Mouse (Mus musculus) neural tube, embryonic 15.5 days (tissue): ENCODE results near the gene Sept5. TPM values are rescaled to one million over a fixed set of nuclear protein-coding genes. Genes with fewer than 3 reads are reported as not detected.

ENCODE experiments used
- ATAC-seq: fragments of 200-750 bp; cut with Nextera tagmentation; 2 replicates; pipeline ENCODE4 v1.8.0; 2017; ENCODE audit warnings: mild to moderate bottlenecking, moderate TSS enrichment, moderate library complexity; ENCODE audit not compliant: low FRiP score
- H3K27ac ChIP-seq: fragments of 300-500 bp; sonication (generic); replicated peaks from 2 replicates; pipeline ENCODE4 v1.5.1; 2015; ENCODE audit warnings: mild to moderate bottlenecking, inconsistent platforms
- H3K27me3 ChIP-seq: fragments of 300-500 bp; sonication (generic); replicated peaks from 2 replicates; pipeline ENCODE4 v1.6.1; 2015; ENCODE audit warnings: inconsistent platforms
- H3K36me3 ChIP-seq: fragments of 300-500 bp; sonication (generic); 2 replicates; pipeline ENCODE4 v1.6.1; 2015; ENCODE audit warnings: inconsistent platforms
- H3K4me1 ChIP-seq: fragments of 300-500 bp; sonication (generic); 2 replicates; pipeline ENCODE4 v1.6.1; 2015; ENCODE audit warnings: inconsistent platforms
- H3K4me2 ChIP-seq: fragments of 300-500 bp; sonication (generic); 2 replicates; pipeline ENCODE4 v1.6.1; 2015; ENCODE audit warnings: inconsistent platforms, mild to moderate bottlenecking, moderate library complexity
- H3K4me3 ChIP-seq: fragments of 300-500 bp; sonication (generic); replicated peaks from 2 replicates; pipeline ENCODE4 v1.5.1; 2015; ENCODE audit warnings: mild to moderate bottlenecking, inconsistent platforms
- H3K9ac ChIP-seq: fragments of 300-500 bp; sonication (generic); replicated peaks from 2 replicates; pipeline ENCODE4 v1.6.1; 2015; ENCODE audit warnings: mild to moderate bottlenecking, inconsistent platforms
- H3K9me3 ChIP-seq: fragments of 300-500 bp; sonication (generic); replicated peaks from 2 replicates; pipeline ENCODE4 v1.6.1; 2016; ENCODE audit warnings: inconsistent platforms
- WGBS: fragments of 180-500 bp; shearing (Covaris S2); methylation state at CpG from one replicate; pipeline ENCODE4 v1.1.7; 2015; ENCODE audit warnings: mixed read lengths; 5-methylcytosine and 5-hydroxymethylcytosine counted together
- polyA plus RNA-seq: library from polyadenylated mRNA; unstranded; fragments of >200 nt; fragmentation: Nextera tagmentation; extraction: Ambion mirVana; gene quantifications from 2 replicates; pipeline ENCODE4 v1.2.1, GENCODE M21; 2015

The Sept5 gene
- 185 and 216 TPM in 2 replicates for polyA plus RNA-seq

DNA sequence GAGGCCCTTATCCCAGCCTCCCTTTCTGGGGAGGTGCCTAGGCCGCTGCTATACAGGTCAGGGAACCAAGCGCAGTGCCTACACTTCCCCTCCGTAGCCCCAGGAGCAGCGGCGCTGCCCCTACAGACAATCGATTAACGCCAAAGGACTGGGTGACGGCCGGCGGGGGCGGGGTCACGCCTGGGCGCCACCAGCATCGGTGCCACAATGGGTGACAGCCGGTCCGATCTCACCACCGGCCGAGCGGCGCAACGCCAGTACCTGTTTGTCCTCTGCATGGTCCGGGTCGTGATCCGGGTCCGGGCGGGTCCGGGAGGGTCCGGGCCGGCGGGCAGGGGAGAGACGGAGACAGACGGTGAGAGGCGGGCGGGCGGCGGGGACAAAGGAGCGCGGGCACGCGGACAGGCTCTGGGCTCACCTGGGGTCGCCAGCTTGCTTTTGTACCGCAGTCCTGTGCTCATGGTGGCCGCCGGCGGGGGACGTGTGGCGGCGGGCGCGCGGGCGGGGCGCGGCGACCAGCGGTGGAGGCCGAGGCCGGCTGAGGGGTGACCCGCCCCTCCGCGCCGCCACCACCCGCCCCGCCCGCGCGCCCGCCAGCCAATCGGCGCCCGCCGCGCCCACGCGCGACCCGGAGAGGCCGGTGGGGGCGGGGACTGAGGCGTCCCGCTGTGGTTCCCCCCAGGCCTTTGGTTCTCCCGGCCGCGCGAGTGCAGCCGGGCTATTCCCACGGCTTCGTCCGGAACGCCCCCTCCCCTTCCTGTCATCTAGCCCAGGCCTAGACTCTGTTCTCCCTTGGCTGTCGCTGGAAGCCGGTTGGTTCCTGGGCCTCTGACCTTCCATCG, at the start of gene Sept5:
TSS of gene Sept5 (minus strand) at position 565 of the 842 bp plus-strand sequence.
- Histone ChIP-seq H3K4me3 (peak within 1 kb of the TSS; percentile 85), H3K9me3 (no peaks in the 10 kb centered on the region), H3K9ac (peak within 1 kb of the TSS; percentile 98), H3K27me3 (peaks cover 17% of the 10 kb centered on the region), H3K4me2 (peak within 1 kb of the TSS; percentile 92), H3K27ac (peak within 1 kb of the TSS; percentile 87), H3K36me3 (peaks cover 5% of the 10 kb centered on the region), H3K4me1 (peaks cover 43% of the 10 kb centered on the region)
- under 1% methylated on average over 82 of the region's 93 CpGs for WGBS
- peak; percentile 79 for ATAC-seq

DNA sequence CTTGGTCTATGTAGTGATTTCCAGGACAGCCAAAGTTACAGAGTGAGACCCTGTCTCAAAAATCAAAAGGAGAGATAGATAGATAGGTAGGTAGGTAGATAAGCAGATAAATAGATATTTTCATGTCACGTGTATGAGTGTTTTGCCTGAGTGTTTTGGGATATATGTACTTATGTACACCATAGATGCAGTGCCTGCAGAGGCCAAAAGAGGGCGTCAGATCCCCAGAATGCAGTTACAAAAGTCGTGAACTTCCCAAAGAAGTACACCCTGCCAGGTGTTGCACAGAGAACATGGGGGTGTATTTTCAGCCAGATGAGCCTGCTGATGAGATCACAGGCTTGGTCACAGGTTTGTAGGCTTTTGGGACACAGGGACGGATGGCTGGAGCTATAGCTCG, 49.4 kb upstream of the Sept5 start:
- H3K4me2 ChIP-seq, result no peak overlapping the region
- H3K9me3 ChIP-seq, result no peaks in the 10 kb centered on the region
- no peak for ATAC-seq
- no peak overlapping the region for H3K4me3 ChIP-seq
- no peak overlapping the region for H3K9ac ChIP-seq
- 51% methylated on average over 5 of the region's 5 CpGs for WGBS
- H3K27me3 ChIP-seq, result no peaks in the 10 kb centered on the region
- H3K36me3 ChIP-seq, result no peaks in the 10 kb centered on the region
- H3K4me1 ChIP-seq, result no peaks in the 10 kb centered on the region
- H3K27ac ChIP-seq, result no peak overlapping the region

DNA sequence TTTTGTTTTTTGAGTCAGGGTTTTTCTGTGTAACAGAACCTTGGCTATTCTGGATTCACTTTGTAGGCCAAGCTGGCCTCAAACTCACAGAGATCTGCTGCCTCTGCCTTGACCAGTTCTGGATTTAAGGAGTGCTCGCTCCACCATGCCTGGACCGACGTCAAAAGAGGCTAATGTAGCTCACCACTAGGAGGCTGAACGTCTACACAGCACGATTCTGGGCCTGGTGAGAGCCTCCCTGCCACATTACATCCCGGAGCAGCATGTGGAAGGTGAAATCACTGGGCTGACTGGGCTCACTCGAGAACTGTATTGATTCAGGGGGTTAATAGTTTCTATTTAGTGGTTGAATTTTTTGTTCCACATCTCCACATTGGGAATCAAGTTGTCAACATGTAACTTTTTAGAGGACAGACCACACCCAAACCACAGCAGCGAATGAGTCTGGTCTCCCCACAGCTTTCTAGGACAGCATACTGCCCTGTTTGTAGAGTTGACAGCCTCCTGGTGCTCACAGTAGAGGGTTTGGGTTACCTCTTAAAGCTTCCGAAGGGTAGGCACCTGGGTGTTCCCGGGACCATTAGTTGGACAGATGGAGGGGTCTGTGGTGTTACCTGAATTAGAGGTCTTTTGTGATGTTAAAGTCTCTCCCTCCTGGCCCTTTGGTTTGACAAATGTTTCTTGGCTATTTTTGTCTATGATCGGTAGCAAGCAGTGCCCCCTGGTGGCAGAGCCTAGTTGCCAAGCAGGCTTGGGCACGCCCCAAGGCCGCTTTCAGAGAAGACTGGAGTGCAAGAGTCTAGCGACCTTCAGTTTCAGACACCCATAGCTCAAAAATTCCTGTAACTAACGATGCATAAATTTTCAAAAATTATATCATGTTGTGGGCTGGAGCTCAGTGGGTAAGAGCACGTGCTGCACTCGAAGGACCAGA, 48.3 kb upstream of the Sept5 start:
- WGBS, result 37% methylated on average over 17 of the region's 17 CpGs
- H3K27me3 ChIP-seq, result no peaks in the 10 kb centered on the region
- H3K9ac ChIP-seq, result no peak overlapping the region
- no peak overlapping the region for H3K4me2 ChIP-seq
- no peaks in the 10 kb centered on the region for H3K4me1 ChIP-seq
- no peak for ATAC-seq
- H3K36me3 ChIP-seq, result no peaks in the 10 kb centered on the region
- H3K9me3 ChIP-seq, result no peaks in the 10 kb centered on the region
- H3K4me3 ChIP-seq, result no peak overlapping the region
- no peak overlapping the region for H3K27ac ChIP-seq

DNA sequence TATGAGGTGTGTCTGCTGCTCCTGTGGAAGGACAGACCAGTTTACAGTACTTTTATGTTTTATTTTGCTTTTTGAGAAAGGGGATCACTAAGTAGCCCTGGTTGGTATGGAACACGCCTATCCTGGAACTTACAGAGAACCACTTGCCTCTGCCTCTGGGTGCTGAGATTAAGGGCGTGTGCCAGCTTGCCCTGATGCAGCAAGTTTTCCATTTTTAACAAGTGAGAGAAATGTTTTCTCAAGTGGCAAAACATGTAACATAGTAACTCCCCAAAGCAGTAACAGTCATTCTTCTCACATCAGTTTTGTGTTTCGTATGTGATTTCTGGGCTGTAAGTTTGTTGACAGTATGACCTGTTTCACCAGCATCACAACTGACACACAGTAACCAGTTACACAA, 43.3 kb upstream of the Sept5 start:
- no peak for ATAC-seq
- Histone ChIP-seq H3K27me3 (no peaks in the 10 kb centered on the region), H3K4me1 (no peaks in the 10 kb centered on the region), H3K36me3 (no peaks in the 10 kb centered on the region), H3K4me3 (no peak overlapping the region), H3K9ac (no peak overlapping the region), H3K9me3 (no peaks in the 10 kb centered on the region), H3K27ac (no peak overlapping the region), H3K4me2 (no peak overlapping the region)
- 89% methylated on average over 3 of the region's 3 CpGs for WGBS

DNA sequence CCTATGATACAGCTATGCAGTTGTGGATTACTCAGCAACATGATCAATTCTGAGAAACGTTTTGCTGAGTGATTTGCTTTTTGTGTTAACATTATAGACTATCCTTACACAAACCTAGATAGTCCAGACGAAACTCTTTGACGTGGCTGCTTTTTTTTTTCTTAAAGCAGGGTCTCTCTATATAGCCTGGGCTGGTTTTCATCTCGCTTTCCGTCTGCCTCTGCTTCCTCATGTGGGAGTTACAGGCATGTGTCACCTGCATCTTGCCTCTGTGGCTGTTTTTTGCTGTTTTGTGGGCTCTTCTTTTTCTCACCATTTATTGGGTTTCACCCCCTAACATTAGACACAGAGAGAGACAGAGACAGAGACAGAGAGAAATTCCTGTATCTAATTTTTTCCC, 42.3 kb upstream of the Sept5 start:
- Histone ChIP-seq H3K4me3 (no peak overlapping the region), H3K36me3 (no peaks in the 10 kb centered on the region), H3K9ac (no peak overlapping the region), H3K4me2 (no peak overlapping the region), H3K4me1 (no peaks in the 10 kb centered on the region), H3K9me3 (no peaks in the 10 kb centered on the region), H3K27ac (no peak overlapping the region), H3K27me3 (no peaks in the 10 kb centered on the region)
- 76% methylated on average over 5 of the region's 5 CpGs for WGBS
- ATAC-seq, result no peak

DNA sequence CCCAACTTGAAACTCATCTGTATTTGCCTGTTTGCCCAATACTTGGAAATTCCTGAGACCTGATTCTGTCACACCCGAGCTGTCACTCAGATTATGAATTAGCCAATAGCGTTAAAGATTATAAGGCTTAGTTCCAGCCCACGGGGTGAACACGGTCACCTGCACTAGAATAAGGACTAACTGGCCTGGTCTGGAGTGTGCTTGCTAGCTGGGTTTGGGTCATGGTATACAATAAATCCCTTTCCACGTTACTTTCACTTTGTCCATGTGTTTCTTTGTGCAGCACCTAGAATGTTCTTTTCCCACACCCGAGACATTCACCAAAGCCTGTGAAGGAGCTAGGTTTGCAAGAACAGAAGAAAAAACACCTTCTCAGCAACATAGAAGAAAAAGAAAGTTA, 40.2 kb upstream of the Sept5 start:
- ATAC-seq, result no peak
- WGBS, result 78% methylated on average over 6 of the region's 6 CpGs
- no peak overlapping the region for H3K4me3 ChIP-seq

DNA sequence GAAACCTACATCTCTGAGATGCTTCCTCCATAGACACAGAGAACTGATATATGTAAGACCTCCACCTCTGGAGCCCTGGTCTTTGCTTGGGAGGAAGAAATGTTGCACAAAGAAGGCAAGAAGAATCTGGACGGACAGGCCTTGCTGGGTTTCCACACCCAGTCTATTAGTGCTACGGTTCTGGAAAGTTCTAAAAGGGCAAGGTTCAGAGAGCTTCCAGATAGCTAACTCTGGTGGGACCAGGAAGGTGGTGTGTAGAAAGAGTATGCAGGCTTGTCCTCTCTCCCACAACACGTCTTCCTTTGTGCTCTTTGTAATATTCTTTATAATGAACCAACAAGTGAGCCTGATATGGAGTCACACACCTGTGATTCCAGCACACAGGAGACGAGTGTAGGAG, 28.8 kb upstream of the Sept5 start:
- Histone ChIP-seq H3K9ac (no peak overlapping the region), H3K9me3 (peaks cover 6% of the 10 kb centered on the region)
- WGBS, result 90% methylated on average over 4 of the region's 4 CpGs

More for the DNA sequence above, 40.2 kb upstream of the Sept5 start:
- no peak overlapping the region for H3K4me2 ChIP-seq
- no peaks in the 10 kb centered on the region for H3K4me1 ChIP-seq
- no peaks in the 10 kb centered on the region for H3K36me3 ChIP-seq
- no peak overlapping the region for H3K9ac ChIP-seq
- H3K27ac ChIP-seq, result no peak overlapping the region
- no peaks in the 10 kb centered on the region for H3K9me3 ChIP-seq
- no peaks in the 10 kb centered on the region for H3K27me3 ChIP-seq

DNA sequence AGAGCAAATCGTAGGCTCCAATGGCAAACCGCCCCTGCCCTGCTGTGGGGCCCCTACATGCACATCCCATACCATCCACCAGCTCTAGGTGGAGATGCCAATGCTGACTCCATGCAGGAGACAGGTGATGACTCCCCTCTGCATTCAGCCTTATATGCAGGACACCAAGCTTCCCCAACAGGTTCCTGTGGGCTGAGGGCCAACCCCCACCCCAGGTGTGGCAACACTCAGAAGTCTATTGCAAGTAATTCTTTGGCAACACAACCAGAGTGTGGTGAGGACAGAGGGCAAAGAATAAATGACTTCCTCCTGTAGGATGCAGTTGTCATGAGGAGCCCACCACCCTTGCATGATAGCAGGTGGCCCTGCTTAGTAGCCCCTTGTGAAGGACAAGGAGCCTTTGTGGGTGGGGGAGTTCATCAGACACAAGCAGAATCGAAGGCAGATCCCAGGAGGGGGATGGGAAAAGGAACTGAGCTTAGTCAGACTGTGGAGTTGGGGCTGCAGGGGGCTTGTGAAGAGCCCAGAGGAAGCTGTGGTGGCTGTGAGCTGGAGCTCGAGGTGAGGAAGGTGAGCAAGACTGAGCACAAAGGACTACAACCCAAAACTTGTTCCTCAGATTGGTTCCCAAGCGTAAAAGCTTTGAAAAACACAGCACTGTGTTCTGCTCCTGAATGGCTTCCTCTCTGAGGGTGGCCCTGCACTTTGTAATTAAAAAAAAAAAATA, 25.8 kb upstream of the Sept5 start:
- Histone ChIP-seq H3K4me2 (no peak overlapping the region), H3K4me1 (0 out of 2 replicates have a peak, but pooled peaks cover 4% of the 10 kb centered on the region), H3K9ac (no peak overlapping the region), H3K4me3 (no peak overlapping the region), H3K27ac (no peak overlapping the region), H3K9me3 (peaks cover 6% of the 10 kb centered on the region), H3K27me3 (no peaks in the 10 kb centered on the region), H3K36me3 (no peaks in the 10 kb centered on the region)
- 55% methylated on average over 5 of the region's 5 CpGs for WGBS
- no peak for ATAC-seq

More for the DNA sequence above, 28.8 kb upstream of the Sept5 start:
- no peak for ATAC-seq
- Histone ChIP-seq H3K4me1 (0 out of 2 replicates have a peak, but pooled peaks cover 4% of the 10 kb centered on the region), H3K27me3 (no peaks in the 10 kb centered on the region), H3K4me2 (no peak overlapping the region), H3K36me3 (no peaks in the 10 kb centered on the region), H3K4me3 (no peak overlapping the region), H3K27ac (no peak overlapping the region)

DNA sequence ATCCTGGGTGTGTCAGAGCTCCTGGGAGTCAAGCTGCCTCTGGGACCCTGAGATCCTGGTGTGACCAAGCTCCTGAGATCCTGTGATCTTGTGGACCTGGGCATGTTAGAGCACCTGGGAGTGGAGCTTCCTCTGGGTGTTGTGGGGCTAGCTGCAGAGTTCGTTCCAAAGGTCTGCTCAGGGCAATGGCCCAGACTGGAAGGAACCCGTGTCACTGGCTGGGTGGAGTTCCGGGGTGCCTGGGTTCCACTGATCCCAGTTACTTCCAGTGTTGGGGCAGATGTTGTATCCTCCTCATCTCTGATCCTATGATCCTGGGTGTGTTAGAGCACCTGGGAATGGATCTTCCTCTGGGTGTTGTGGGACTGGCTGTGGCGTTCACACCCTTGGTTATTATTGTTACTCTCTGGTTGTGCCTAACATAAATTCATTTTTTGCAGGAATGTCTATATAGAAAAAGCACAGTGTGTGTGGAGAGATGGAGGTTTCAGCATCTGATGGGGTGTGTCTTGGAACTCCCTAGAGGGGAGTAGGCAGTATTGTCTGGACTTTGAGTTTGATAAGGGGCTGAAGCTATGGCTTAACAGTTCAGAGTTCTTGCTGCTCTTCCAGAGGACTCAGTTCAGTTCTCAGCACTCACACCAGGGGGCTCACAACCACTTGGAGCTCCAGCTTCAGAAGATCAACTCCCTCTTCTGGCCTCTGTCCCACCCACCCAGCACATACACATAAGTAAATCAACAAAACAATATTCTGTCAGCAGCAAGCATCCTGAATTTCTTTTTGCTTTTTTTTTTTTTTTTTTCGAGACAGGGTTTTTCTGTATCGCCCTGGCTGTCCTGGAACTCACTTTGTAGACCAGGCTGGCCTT, 23.8 kb upstream of the Sept5 start:
- no peak for ATAC-seq
- Histone ChIP-seq H3K27ac (no peak overlapping the region), H3K4me1 (0 out of 2 replicates have a peak, but pooled peaks cover 4% of the 10 kb centered on the region), H3K36me3 (no peaks in the 10 kb centered on the region), H3K9ac (no peak overlapping the region), H3K27me3 (no peaks in the 10 kb centered on the region), H3K9me3 (no peaks in the 10 kb centered on the region), H3K4me2 (no peak overlapping the region), H3K4me3 (no peak overlapping the region)
- 89% methylated on average over 6 of the region's 6 CpGs for WGBS

DNA sequence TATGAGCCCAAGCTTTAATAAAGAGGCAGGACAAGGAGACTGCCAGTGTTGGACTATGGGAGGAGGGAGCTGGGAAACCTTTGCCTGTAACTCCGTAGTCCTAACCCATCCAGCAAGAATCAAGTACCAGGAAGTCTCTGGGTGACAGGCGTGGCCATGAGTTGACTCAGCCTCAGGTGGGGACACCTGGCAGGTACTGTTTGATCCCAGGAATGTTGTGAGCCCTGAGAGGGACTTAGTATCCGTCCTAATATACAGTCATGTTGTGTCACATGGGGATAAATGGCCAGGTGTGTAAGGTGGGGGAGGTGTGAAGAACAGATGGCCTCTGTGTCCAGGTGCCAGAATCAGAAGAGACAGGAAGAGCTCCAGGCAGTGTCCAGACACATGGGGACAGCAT, 19.4 kb upstream of the Sept5 start:
- Histone ChIP-seq H3K27me3 (no peaks in the 10 kb centered on the region), H3K9me3 (no peaks in the 10 kb centered on the region), H3K27ac (no peak overlapping the region), H3K4me3 (no peak overlapping the region), H3K36me3 (no peaks in the 10 kb centered on the region), H3K4me2 (no peak overlapping the region), H3K9ac (no peak overlapping the region), H3K4me1 (no peaks in the 10 kb centered on the region)
- 68% methylated on average over 3 of the region's 3 CpGs for WGBS
- no peak for ATAC-seq
